Mouse (Mus musculus) NIH3T3 (cell line): ENCODE results near the gene Smoc2.

Experiments
- DNase-seq: peaks from one replicate; pipeline ENCODE4 v3.0.0-alpha.2; 2012; ENCODE audit warnings: low read depth

Smoc2 gene

DNA sequence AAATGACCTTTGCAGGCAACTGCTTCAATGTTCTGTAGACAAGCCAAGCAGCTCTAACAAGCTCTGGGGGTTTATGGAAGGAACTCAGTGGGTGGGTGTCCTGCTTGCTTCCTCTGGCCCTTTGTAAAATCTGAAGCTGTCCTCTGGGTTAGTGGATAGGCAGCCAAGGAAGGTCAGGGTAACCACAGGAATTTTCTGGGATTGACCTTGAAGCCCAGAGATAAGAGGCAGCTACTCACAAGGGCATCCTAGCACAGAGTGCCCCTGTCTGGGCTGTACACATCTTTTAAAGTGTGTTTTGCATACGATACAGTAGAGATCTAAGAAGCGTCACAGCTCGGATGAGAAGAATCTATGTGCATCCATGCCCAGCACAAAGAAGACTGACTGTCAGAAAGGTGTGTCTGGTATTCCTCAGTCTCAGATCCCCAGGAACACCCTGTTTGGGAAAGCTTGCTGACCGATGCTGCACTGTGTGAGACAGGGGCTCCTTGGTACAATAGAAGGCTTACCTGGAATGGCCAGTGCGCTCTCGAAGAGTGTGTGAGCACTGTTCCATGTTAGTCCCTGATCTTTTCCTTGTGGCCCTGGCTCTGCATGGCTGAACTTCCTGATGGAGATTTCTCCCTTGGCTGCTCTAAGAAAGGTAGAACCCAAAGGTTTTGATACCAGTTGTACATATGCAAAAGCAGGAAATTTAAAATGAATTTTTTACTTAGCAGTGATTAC is 69.9 kb downstream of the Smoc2 start:
- DNase-seq = no peak

DNA sequence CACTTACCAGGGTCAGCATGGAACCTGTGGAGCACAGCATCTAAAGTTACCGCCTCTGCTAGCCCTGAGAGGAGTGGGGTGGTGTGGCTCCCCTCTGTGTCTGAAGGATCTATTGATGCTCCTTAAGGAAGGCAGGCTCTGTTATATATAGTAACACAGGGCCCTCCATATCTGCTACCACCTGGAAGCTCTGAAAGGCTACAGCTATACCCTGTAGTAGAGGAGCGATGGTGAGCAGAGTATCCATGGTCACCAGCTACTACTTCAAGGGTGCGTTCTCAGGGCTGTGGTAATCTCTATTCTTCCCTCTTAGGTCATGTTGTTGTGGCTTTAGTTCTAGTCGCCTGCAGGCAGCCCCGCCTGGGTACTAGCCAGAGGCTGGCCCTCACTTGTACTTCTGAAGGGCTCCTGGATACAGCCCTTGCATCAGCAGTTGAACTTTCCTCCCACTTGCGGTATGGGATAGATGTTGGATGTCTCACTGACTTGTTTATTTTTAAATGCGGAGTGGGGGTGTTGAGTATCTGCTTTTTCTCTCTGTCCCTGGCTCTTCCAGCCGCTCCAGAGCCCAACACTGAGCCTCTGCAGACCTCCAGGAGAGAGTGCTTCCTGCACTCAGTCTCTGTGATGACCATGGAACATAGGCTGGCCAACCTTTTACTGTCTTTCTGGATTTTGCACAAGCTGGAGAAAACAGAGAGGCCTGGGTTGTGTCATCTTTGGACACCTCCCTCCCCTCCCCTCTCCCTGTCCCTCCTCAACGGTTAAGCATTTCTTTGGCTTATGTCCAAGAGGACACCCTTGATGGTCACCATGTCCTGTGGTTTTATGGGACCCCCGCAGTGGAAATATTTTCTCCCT is 74.1 kb downstream of the Smoc2 start:
- DNase-seq = peak; percentile 52

GRCm38 (mm10) chr17:14361511-14361910 is 82.2 kb downstream of the Smoc2 start:
- no peak for DNase-seq

- no peak for DNase-seq
These were observed 91.2 kb downstream of the Smoc2 start for GRCm38 (mm10) chr17:14370476-14370875.

DNA sequence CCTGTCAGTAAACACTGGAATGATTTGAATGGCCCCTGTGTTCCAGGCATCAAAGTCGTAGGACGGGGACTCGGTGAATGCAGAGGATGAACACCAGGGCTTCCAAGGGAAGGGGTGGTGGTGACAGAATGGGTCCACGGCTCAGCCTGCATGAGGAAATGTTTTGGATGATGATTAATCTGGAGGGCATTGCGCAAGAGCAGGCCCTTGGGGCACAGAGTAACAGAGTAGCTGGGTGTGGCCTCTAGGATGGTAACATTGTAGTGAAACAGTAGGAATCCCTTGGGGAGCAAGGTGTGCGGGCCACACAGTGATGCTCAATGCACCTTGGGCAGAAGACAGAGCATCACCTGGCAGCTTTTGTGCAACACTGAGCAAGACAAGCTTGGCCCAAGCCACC is 92.3 kb downstream of the Smoc2 start:
- peak; percentile 85 for DNase-seq

DNA sequence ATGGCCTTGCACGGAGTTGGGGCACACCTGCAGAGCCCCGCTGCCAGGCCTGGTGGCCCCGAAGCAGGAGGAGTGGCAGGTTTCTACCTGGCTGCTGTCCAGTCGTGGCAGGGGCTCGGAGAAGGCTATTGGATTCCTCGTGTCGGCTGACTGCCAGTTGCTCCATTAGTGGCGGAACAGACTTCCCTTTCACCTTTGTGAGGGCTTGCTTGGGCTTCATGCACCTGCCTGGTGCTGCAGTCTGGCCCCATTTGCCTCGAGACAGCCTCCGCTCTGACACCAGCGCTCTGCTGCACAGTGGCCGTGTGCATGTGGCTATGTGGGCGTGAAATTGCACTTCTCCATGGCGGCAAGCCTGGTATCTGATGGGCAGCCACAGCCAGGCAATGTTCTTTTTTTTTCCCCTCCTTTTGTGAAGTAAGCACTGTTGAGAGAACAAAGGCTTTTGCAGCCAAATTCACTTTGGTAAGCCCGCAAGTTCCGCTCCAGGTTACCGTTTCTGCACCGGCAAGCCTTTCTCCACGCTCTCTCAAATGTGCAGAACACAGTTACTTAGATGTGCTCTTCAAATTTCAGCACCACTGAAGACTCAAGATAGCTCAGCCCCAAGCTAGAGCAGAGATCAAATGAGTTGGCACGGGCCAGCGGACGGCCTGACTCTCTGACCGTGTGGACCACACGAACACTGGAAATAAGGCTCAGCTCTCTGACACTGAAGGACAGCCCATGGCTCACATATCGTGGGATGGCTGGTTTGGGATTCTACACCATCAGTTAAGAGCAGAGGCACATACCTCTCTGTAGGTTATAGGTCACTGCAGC is 93.2 kb downstream of the Smoc2 start:
- DNase-seq = no peak

- DNase-seq = no peak
These were observed 99.6 kb downstream of the Smoc2 start for GRCm38 (mm10) chr17:14378692-14379446.

DNA sequence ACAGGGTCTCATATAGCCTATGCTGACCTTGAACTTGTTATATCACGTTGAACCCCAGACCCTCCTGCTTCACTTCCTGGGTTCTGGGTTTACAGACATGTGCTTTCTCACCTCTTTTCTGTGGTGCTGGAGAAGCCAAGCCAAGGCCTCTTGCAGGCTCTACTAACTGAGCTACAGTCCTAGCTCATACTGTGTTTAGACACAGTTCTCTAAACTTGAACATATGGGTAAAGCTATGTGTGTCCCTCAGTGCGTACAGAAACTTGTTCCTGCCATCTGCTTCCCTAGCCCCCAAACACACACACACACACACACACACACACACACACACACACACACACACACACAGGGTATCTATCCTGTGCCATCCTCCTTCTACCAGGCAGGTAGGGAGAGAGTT is 100.2 kb downstream of the Smoc2 start:
- DNase-seq = no peak

- peak; percentile 69 for DNase-seq
These were observed 100.7 kb downstream of the Smoc2 start for GRCm38 (mm10) chr17:14379966-14380365.

- DNase-seq = no peak
These were observed 101.2 kb downstream of the Smoc2 start for GRCm38 (mm10) chr17:14380526-14380925.

GRCm38 (mm10) chr17:14381482-14381881 is 102.2 kb downstream of the Smoc2 start:
- DNase-seq = no peak

DNA sequence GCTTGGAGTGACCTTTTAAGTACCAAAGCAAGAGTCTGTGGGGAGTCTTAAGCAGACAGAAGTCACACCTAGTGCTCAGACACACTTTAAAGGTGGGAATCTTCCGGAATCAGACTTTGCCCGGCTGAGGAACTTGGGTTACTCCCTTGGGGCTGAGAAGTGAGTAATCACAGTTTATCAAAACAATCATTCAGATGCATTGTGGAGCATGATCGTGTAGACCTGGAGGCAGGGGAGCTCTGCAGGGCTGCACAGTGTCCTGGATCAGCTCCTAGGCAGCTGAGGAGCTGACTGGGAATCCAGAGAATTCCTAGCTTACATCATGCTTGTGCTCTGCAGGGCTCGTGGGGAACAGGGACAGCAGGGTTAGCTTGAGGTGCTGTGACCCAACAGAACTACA is 104.7 kb downstream of the Smoc2 start:
- DNase-seq = peak; percentile 60

GRCm38 (mm10) chr17:14384980-14385379 is 105.7 kb downstream of the Smoc2 start:
- DNase-seq = peak; percentile 78

DNA sequence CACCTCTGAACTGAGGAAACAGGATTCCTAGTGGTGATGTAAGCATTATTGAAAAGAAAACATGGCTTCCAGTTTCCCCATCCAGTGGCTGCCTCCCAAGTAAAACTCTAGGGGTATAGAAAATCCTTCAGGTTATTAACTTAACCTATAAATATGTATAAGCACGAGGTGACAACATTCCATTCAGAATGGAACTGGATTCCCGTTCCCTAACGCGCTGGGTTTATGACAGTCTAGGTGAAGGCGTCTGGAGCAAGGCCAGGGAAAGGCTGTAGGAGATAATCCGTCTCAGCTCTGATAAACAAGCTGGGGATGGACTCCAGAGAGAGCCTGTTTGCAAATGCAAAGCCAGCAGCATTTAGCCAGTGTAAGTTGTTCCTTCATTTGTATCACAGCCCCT is 108.0 kb downstream of the Smoc2 start:
- DNase-seq = no peak

DNA sequence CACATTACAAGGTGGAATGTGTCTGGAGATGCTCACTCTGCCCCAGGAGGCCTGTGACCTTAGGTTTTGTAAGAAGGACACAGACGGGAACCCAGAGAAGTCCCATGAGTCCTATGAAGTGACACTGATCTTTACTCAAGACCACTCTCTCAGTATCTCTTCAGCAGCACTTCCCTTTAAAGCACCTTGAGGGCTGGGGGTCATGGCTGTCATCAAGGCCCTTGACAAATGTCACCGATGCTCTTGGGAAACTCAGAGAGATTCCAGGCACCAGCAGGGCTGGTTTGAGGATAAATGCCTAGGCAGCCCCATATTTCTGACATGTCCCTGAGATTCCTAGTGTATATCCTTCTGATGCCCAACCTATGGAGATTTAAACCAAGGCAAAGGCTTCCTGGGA is 113.1 kb downstream of the Smoc2 start:
- DNase-seq = no peak

GRCm38 (mm10) chr17:14394861-14395260 is 115.6 kb downstream of the Smoc2 start:
- no peak for DNase-seq

- peak; percentile 94 for DNase-seq
These were observed 118.2 kb downstream of the Smoc2 start for GRCm38 (mm10) chr17:14397456-14397855.

DNA sequence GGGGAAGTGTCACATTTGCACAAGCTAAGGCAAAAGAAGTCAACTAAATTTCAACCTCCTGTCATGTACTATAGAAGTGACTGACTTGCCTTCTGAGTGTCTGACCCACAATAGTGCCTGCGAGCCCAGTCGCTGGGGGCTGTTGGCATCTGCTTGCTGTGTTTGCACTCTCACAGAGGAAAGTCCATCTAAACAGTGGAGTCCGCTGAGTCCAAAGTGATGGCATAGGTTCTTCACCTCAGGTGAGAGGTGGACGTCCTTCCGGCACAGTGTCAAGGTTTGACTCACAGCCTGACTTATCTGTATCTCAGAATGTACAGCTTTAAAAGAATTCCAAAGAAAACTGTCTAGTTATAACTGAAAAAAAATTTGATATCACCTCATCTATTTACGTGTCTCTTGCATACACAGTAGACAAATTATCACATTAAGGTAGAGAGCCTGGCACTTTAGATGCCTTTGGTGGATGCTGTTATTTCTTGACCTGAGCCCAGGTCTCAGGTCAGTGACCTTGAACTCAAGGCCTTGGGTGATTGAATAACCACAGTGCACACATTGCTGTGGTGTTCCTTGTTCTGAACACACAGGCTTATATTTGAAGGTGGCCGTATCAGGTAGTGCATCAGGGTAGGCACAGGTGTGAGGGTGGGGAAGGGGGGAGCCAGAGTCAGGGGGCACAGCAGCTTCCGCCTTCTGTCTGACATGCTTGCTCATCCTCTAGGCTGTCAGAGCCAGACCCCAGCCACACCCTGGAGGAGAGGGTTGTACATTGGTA is 119.5 kb downstream of the Smoc2 start:
- no peak for DNase-seq

GRCm38 (mm10) chr17:14400960-14401359 is 121.7 kb downstream of the Smoc2 start:
- DNase-seq = no peak

DNA sequence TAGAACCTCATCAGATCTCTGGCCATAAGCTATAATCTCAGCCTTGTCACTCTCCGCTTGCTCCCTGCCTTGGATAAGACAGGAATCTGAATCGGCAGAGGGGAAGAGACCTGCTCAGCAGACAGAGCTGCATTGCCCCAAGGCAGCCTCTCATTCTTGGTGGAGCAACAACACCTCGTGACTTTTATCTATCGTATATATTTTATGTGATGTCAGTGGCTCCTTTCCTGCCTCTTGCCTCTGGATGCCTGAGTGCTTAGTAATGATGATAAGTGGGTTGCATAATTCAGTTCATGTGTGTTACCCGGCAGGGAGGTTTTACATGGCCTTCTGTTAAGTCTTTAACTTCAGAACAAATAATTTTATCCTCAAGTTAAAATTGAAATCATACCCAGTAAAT is 128.6 kb downstream of the Smoc2 start:
- DNase-seq = peak; percentile 87

- peak; percentile 48 for DNase-seq
These were observed 133.2 kb downstream of the Smoc2 start for GRCm38 (mm10) chr17:14412460-14412859.
